Mouse (Mus musculus) MEL (cell line): Measurements from ENCODE around the gene Ggct. TPM values are rescaled to one million over a fixed set of nuclear protein-coding genes. Genes with fewer than 3 reads are reported as not detected.

ENCODE experiments used
- DNase-seq: peaks from one replicate; pipeline ENCODE4 v3.0.0; 2011; ENCODE audit warnings: low read depth, low spot score
- H3K27ac ChIP-seq: 2 replicates; pipeline ENCODE4 v1.5.1; 2012; ENCODE audit warnings: low read depth, mild to moderate bottlenecking, control low read depth, low read length, moderate library complexity; ENCODE audit not compliant: control insufficient read depth
- H3K27me3 ChIP-seq, 2 experiments: fragments of 150-350 bp in 1 of 2; sonication (generic) in 1 of 2; 2 replicates each; pipeline ENCODE4 v1.6.1; 2012; ENCODE audit warnings: low read length in 2 of 2, mild to moderate bottlenecking in 2 of 2, improper control_type of control experiment in 1 of 2, moderate library complexity in 1 of 2; ENCODE audit not compliant: insufficient read depth in 2 of 2, control insufficient read depth in 1 of 2
- H3K36me3 ChIP-seq, 2 experiments: 2 replicates each; pipeline ENCODE4 v1.6.1; 2012 to 2014; ENCODE audit warnings: low read length in 2 of 2, improper control_type of control experiment in 1 of 2, inconsistent platforms in 1 of 2, mild to moderate bottlenecking in 1 of 2; ENCODE audit not compliant: insufficient read depth in 2 of 2, control insufficient read depth in 1 of 2
- H3K4me1 ChIP-seq, 2 experiments: fragments of 150-350 bp in 1 of 2; sonication (generic) in 1 of 2; 2 replicates each; pipeline ENCODE4 v1.6.1; 2012; ENCODE audit warnings: low read length in 2 of 2, improper control_type of control experiment in 1 of 2, mild to moderate bottlenecking in 1 of 2; ENCODE audit not compliant: insufficient read depth in 2 of 2, control insufficient read depth in 1 of 2
- H3K4me3 ChIP-seq, 2 experiments: fragments of 150-350 bp in 1 of 2; sonication (generic) in 1 of 2; 2 replicates each; pipeline ENCODE4 v1.5.1; 2012; ENCODE audit warnings: low read depth in 2 of 2, low read length in 2 of 2, mild to moderate bottlenecking in 2 of 2, moderate library complexity in 2 of 2, control low read depth in 1 of 2, improper control_type of control experiment in 1 of 2; ENCODE audit not compliant: control insufficient read depth in 1 of 2, insufficient read depth in 1 of 2
- H3K79me2 ChIP-seq: 2 replicates; pipeline ENCODE4 v1.6.1; 2012; ENCODE audit warnings: mild to moderate bottlenecking, low read length, moderate library complexity; ENCODE audit not compliant: control insufficient read depth, poor library complexity, insufficient read depth
- H3K9ac ChIP-seq: 2 replicates; pipeline ENCODE4 v1.6.1; 2012; ENCODE audit warnings: low read depth, mild to moderate bottlenecking, control low read depth, low read length, moderate library complexity; ENCODE audit not compliant: control insufficient read depth, poor library complexity, severe bottlenecking
- H3K9me3 ChIP-seq: fragments of 150-350 bp; sonication (generic); replicated peaks from 2 replicates; pipeline ENCODE4 v1.6.1; 2012; ENCODE audit warnings: mild to moderate bottlenecking, low read length, improper control_type of control experiment, moderate library complexity; ENCODE audit not compliant: insufficient read depth
- CHD1 ChIP-seq: IDR thresholded peaks from 2 replicates; pipeline ENCODE4 v1.6.1; 2012; ENCODE audit warnings: low read depth, mild to moderate bottlenecking, inconsistent platforms, low read length, improper control_type of control experiment
- CTCF ChIP-seq, 3 experiments: IDR thresholded peaks in 2 of 3; conservative IDR thresholded peaks in 1 of 3; 2 replicates each; pipeline ENCODE4 v1.5.1; 2011 to 2012; ENCODE audit warnings: low read length in 3 of 3, low read depth in 2 of 3, mild to moderate bottlenecking in 2 of 3, improper control_type of control experiment in 1 of 3, inconsistent platforms in 1 of 3, mixed read lengths in 1 of 3, moderate library complexity in 1 of 3; ENCODE audit not compliant: control insufficient read depth in 1 of 3, insufficient read depth in 1 of 3, poor library complexity in 1 of 3, severe bottlenecking in 1 of 3
- E2F4 ChIP-seq: IDR thresholded peaks from 2 replicates; pipeline ENCODE4 v1.6.1; 2011; ENCODE audit warnings: low read depth, low read length, improper control_type of control experiment, borderline replicate concordance
- EP300 ChIP-seq, 2 experiments: IDR thresholded peaks; 2 replicates each; pipeline ENCODE4 v1.6.1; 2011; ENCODE audit warnings: improper control_type of control experiment in 2 of 2, low read length in 2 of 2, low read depth in 1 of 2, mild to moderate bottlenecking in 1 of 2
- GATA1 ChIP-seq: IDR thresholded peaks from 2 replicates; pipeline ENCODE4 v1.6.1; 2011; ENCODE audit warnings: low read depth, low read length, improper control_type of control experiment
- HCFC1 ChIP-seq: IDR thresholded peaks from 2 replicates; pipeline ENCODE4 v1.6.1; 2012; ENCODE audit warnings: low read depth, mild to moderate bottlenecking, inconsistent platforms, low read length, improper control_type of control experiment, moderate library complexity
- MAFK ChIP-seq: IDR thresholded peaks from 2 replicates; pipeline ENCODE4 v1.6.1; 2011; ENCODE audit warnings: low read depth, mild to moderate bottlenecking, low read length, improper control_type of control experiment, borderline replicate concordance
- MAX ChIP-seq: IDR thresholded peaks from 2 replicates; pipeline ENCODE4 v1.6.1; 2011; ENCODE audit warnings: low read length, improper control_type of control experiment
- MAZ ChIP-seq: IDR thresholded peaks from 2 replicates; pipeline ENCODE4 v1.6.1; 2012; ENCODE audit warnings: low read depth, mild to moderate bottlenecking, inconsistent platforms, low read length, improper control_type of control experiment
- MYB ChIP-seq: IDR thresholded peaks from 2 replicates; pipeline ENCODE4 v1.6.1; 2011; ENCODE audit warnings: mild to moderate bottlenecking, low read depth, low read length, improper control_type of control experiment
- MYC ChIP-seq: IDR thresholded peaks from 2 replicates; pipeline ENCODE4 v1.6.1; 2011; ENCODE audit warnings: low read depth, mild to moderate bottlenecking, low read length, improper control_type of control experiment, moderate library complexity
- NELFE ChIP-seq: IDR thresholded peaks from 2 replicates; pipeline ENCODE4 v1.6.1; 2011; ENCODE audit warnings: low read depth, low read length, improper control_type of control experiment
- NRF1 ChIP-seq: IDR thresholded peaks from 2 replicates; pipeline ENCODE4 v1.6.1; 2014; ENCODE audit warnings: low read depth, mild to moderate bottlenecking, inconsistent platforms, low read length, improper control_type of control experiment, moderate library complexity; ENCODE audit not compliant: poor library complexity, insufficient read depth, severe bottlenecking
- POLR2A ChIP-seq, 2 experiments: IDR thresholded peaks; 2 replicates each; pipeline ENCODE4 v1.6.1; 2011 to 2012; ENCODE audit warnings: low read length in 2 of 2, mild to moderate bottlenecking in 2 of 2, control low read depth in 1 of 2, improper control_type of control experiment in 1 of 2, low read depth in 1 of 2, moderate library complexity in 1 of 2; ENCODE audit not compliant: control insufficient read depth in 1 of 2, insufficient read depth in 1 of 2, poor library complexity in 1 of 2
- POLR2AphosphoS2 ChIP-seq: IDR thresholded peaks from 2 replicates; pipeline ENCODE4 v1.6.1; 2011; ENCODE audit warnings: low read length, improper control_type of control experiment
- POLR2AphosphoS5 ChIP-seq: IDR thresholded peaks from 2 replicates; pipeline ENCODE4 v1.6.1; 2012; ENCODE audit warnings: low read depth, borderline replicate concordance, mild to moderate bottlenecking, inconsistent platforms, low read length, moderate library complexity, mixed read lengths
- RAD21 ChIP-seq: IDR thresholded peaks from 2 replicates; pipeline ENCODE4 v1.6.1; 2011; ENCODE audit warnings: mild to moderate bottlenecking, low read depth, low read length, improper control_type of control experiment
- SIN3A ChIP-seq: IDR thresholded peaks from 2 replicates; pipeline ENCODE4 v1.6.1; 2012; ENCODE audit warnings: low read length, improper control_type of control experiment, inconsistent platforms
- SMC3 ChIP-seq: IDR thresholded peaks from 2 replicates; pipeline ENCODE4 v1.6.1; 2011; ENCODE audit warnings: low read depth, low read length, improper control_type of control experiment
- TBP ChIP-seq: IDR thresholded peaks from 2 replicates; pipeline ENCODE4 v1.8.0; 2011; ENCODE audit warnings: low read depth, low read length, improper control_type of control experiment
- TCF12 ChIP-seq: IDR thresholded peaks from 2 replicates; pipeline ENCODE4 v1.6.1; 2014; ENCODE audit warnings: low read depth, mild to moderate bottlenecking, inconsistent platforms, low read length, improper control_type of control experiment, moderate library complexity
- UBTF ChIP-seq: IDR thresholded peaks from 2 replicates; pipeline ENCODE4 v1.6.1; 2012; ENCODE audit warnings: low read depth, mild to moderate bottlenecking, inconsistent platforms, low read length, improper control_type of control experiment, moderate library complexity, borderline replicate concordance; ENCODE audit not compliant: insufficient read depth
- USF1 ChIP-seq: IDR thresholded peaks from 2 replicates; pipeline ENCODE4 v1.6.1; 2014; ENCODE audit warnings: low read depth, mild to moderate bottlenecking, inconsistent platforms, low read length, improper control_type of control experiment, moderate library complexity
- polyA plus RNA-seq, 2 experiments: library from polyadenylated mRNA; stranded (reverse) in 1 of 2; unstranded in 1 of 2; fragments of >175 nt in 1 of 2; fragments of >200 nt in 1 of 2; gene quantifications; 2 replicates each; pipeline versions ENCODE4 v1.2.1 to v1.2.4; 2012; ENCODE audit warnings: low replicate concordance in 2 of 2, low read depth in 1 of 2; ENCODE audit not compliant: insufficient read length in 2 of 2, insufficient read depth in 1 of 2, missing spikeins in 1 of 2
- total RNA-seq: library from RNA; depleted of rRNA; stranded (reverse); fragments of 300-350 nt; gene quantifications from 2 replicates; pipeline ENCODE4 v1.2.3, GENCODE M21; 2012

Ggct gene
- total and polyA plus RNA-seq, 3 experiments, result 23.7 to 41.6 TPM; not detected in 1

- no peaks in the 10 kb centered on the region for H3K9me3 ChIP-seq
- TF ChIP-seq POLR2AphosphoS5 (no peak), E2F4 (no peak), MAX (peak; percentile 27; the same call in 1 of the 2 replicates), SMC3 (peak; percentile 55), USF1 (peak; percentile 56), CTCF (IDR thresholded peaks at IDR 0.05 in 2 of 3, conservative IDR thresholded peaks at IDR 0.05 in 1 of 3; ENCODE audit: control insufficient read depth in 1 of 3, insufficient read depth in 1 of 3, low read depth in 2 of 3, low read length in 3 of 3, poor library complexity in 1 of 3, severe bottlenecking in 1 of 3) (peak; percentile 46 to 79 (median 62)), RAD21 (peak; percentile 29)
- H3K27me3 ChIP-seq, result peaks cover 0 to 4% of the 10 kb centered on the region in 2 experiments; a peak in 3 of 4 replicates
Measured at GRCm38 (mm10) chr6:54974501-54974900, 18.2 kb downstream of the Ggct start.

GRCm38 (mm10) chr6:54972929-54973211, 19.9 kb downstream of the Ggct start:
- TF ChIP-seq USF1 (no peak), SMC3 (no peak), MYC (no peak), GATA1 (no peak), MAFK (no peak), POLR2A (IDR thresholded peaks at IDR 0.05; ENCODE audit: control insufficient read depth in 1 of 2, insufficient read depth in 1 of 2, low read depth in 1 of 2, low read length in 2 of 2, poor library complexity in 1 of 2) (no peak), POLR2AphosphoS2 (no peak), MYB (no peak), TCF12 (no peak), CTCF (IDR thresholded peaks at IDR 0.05 in 2 of 3, conservative IDR thresholded peaks at IDR 0.05 in 1 of 3; ENCODE audit: control insufficient read depth in 1 of 3, insufficient read depth in 1 of 3, low read depth in 2 of 3, low read length in 3 of 3, poor library complexity in 1 of 3, severe bottlenecking in 1 of 3) (no peak; a peak in 1 of 6 replicates), EP300 (IDR thresholded peaks at IDR 0.05; ENCODE audit: low read depth in 1 of 2, low read length in 2 of 2) (no peak), SIN3A (no peak), CHD1 (no peak), UBTF (no peak), NRF1 (no peak), MAX (no peak), HCFC1 (no peak), MAZ (no peak), NELFE (no peak), TBP (no peak)
- Histone ChIP-seq H3K4me3 (peak overlapping the region; percentile 78 to 90), H3K27ac (no peak overlapping the region), H3K4me1 (no peaks in the 10 kb centered on the region), H3K27me3 (peaks cover 0 to 4% of the 10 kb centered on the region in 2 experiments; a peak in 3 of 4 replicates), H3K36me3 (no peaks in the 10 kb centered on the region; a peak in 1 of 4 replicates), H3K9me3 (no peaks in the 10 kb centered on the region), H3K79me2 (no peaks in the 10 kb centered on the region), H3K9ac (peak overlapping the region; percentile 58; the same call in 1 of the 2 replicates)
- DNase-seq, result peak; percentile 36

More at GRCm38 (mm10) chr6:54974501-54974900, 18.2 kb downstream of the Ggct start:
- Histone ChIP-seq H3K9ac (no peak overlapping the region), H3K27ac (no peak overlapping the region), H3K4me1 (no peaks in the 10 kb centered on the region), H3K79me2 (no peaks in the 10 kb centered on the region), H3K4me3 (no peak overlapping the region), H3K36me3 (no peaks in the 10 kb centered on the region; a peak in 1 of 4 replicates)
- DNase-seq, result peak; percentile 55
